Comparison of ENCODE assay signal across 22 mouse cellular contexts in genomic region chr6:56032231-56032630, GRCm38 (mm10). TPM values are rescaled to one million over a fixed set of nuclear protein-coding genes. Genes with fewer than 3 reads are reported as not detected.
DNase-seq lines count a peak whose midpoint lies in the region; ATAC-seq lines count a peak whose summit lies in the region.
"Had no signal": no experiment of that assay in that cellular context is flagged by ENCODE, and none has a peak within 500 bp of the region (broad histone marks: within the 10 kb centered on the region; RNA-seq: fewer than 3 reads in every experiment).

No protein-coding gene starts in this region.

- no peak overlapping the region for H3K9ac ChIP-seq in embryonic facial prominence, embryonic 14.5 days (ENCODE audit: low read depth, low read length)
- H3K9ac ChIP-seq: embryonic facial prominence, embryonic 13.5 days; hindbrain, embryonic 14.5 days; intestine, embryonic 15.5 days had no signal

- no peak overlapping the region for H3K27ac ChIP-seq in embryonic facial prominence, embryonic 14.5 days (replicated peaks; ENCODE audit: low read depth, low read length)
- H3K27ac ChIP-seq: embryonic facial prominence, embryonic 13.5 days; hindbrain, embryonic 10.5 days; hindbrain, embryonic 14.5 days; intestine, embryonic 15.5 days had no signal

- no peak overlapping the region for H3K4me2 ChIP-seq in embryonic facial prominence, embryonic 14.5 days (ENCODE audit: low read depth, low read length)
- H3K4me2 ChIP-seq: embryonic facial prominence, embryonic 13.5 days; hindbrain, embryonic 14.5 days; intestine, embryonic 15.5 days had no signal

- no peaks in the 10 kb centered on the region for H3K9me3 ChIP-seq in embryonic facial prominence, embryonic 14.5 days (ENCODE audit: control insufficient read depth, low read length)
- H3K9me3 ChIP-seq: embryonic facial prominence, embryonic 13.5 days; hindbrain, embryonic 10.5 days; intestine, embryonic 15.5 days had no signal

- H3K27me3 ChIP-seq in embryonic facial prominence, embryonic 14.5 days (replicated peaks; ENCODE audit: control insufficient read depth, insufficient read depth, low read length), result no peaks in the 10 kb centered on the region
- H3K27me3 ChIP-seq: embryonic facial prominence, embryonic 13.5 days; intestine, embryonic 15.5 days had no signal

- no peak for ATAC-seq in embryonic facial prominence, embryonic 14.5 days (ENCODE audit: low read depth)
- ATAC-seq: forebrain, embryonic 14.5 days; intestine, embryonic 15.5 days had no signal

- no peaks in the 10 kb centered on the region for H3K4me1 ChIP-seq in embryonic facial prominence, embryonic 14.5 days (ENCODE audit: control insufficient read depth, insufficient read depth, low read length)
- H3K4me1 ChIP-seq: embryonic facial prominence, embryonic 13.5 days; intestine, embryonic 15.5 days had no signal

- peak; percentile 22 to 38 for DNase-seq in heart, adult 18-20 months
- DNase-seq in heart, adult 8-10 months (ENCODE audit: low spot score), result no peak
- DNase-seq in heart, postnatal 14 days, result peak; percentile 4 to 25
- DNase-seq in heart, postnatal 4 days, result no peak
- DNase-seq in embryonic facial prominence, embryonic 14.5 days (ENCODE audit: low spot score), result peak; percentile 44
- DNase-seq in lung, postnatal 25 days (ENCODE audit: low spot score), result no peak
- DNase-seq: adrenal gland, adult 2 months; adrenal gland, postnatal 25 days; cerebellum, adult 2 months; cerebellum, postnatal 14 days; embryo, embryonic 11 days; gastrocnemius, postnatal 10 days; kidney, adult 18-20 months had no signal

- H3K4me3 ChIP-seq in embryonic facial prominence, embryonic 14.5 days (ENCODE audit: low read depth, low read length), result no peak overlapping the region
- H3K4me3 ChIP-seq: embryonic facial prominence, embryonic 13.5 days; hindbrain, embryonic 10.5 days; intestine, embryonic 15.5 days had no signal

- intact Hi-C loops in heart, postnatal 14 days (cut with DNase I), result no loop called here

- no peaks in the 10 kb centered on the region for H3K36me3 ChIP-seq in embryonic facial prominence, embryonic 14.5 days (ENCODE audit: control insufficient read depth, insufficient read depth, low read length)
- H3K36me3 ChIP-seq: embryonic facial prominence, embryonic 13.5 days; hindbrain, embryonic 10.5 days; intestine, embryonic 15.5 days had no signal

- WGBS in embryonic facial prominence, embryonic 14.5 days, result 52% methylated on average over 2 of the region's 2 CpGs

RNA-seq across cellular contexts. Expression of gene Ppp1r17, which starts 14.9 kb away (rescaled TPM):
- total RNA-seq in heart, adult 18-20 months (2021), result not detected
- total RNA-seq in heart, adult 8-10 months (2022), result under 1 TPM in 1 of 4 experiments, not detected in 3; 0.14 TPM
- not detected for total RNA-seq in heart, postnatal 14 days (2021)
- total RNA-seq in heart, postnatal 4 days (2021), result under 1 TPM in 1 of 2 experiments, not detected in 1; 0.25 TPM
- 0.22 and 0.42 TPM in 2 replicates for polyA plus RNA-seq in embryonic facial prominence, embryonic 14.5 days (2014; fragmentation: Nextera tagmentation; extraction: Ambion mirVana)
- total RNA-seq: common myeloid progenitor, adult 5-6 weeks; ES-E14; gastrocnemius, postnatal 10 days had no signal
- polyA plus RNA-seq: gonadal fat pad, adult 2 months; kidney, embryonic 14.5 days had no signal

Comparison
In these comparisons a context has a peak if more than half of its experiments do, and no peak if none do; other contexts are left out.
1. DNase-seq: peak in heart, adult 18-20 months (2 of 2), heart, postnatal 14 days (2 of 2) and embryonic facial prominence, embryonic 14.5 days (single experiment); none in heart, adult 8-10 months (single experiment), heart, postnatal 4 days (single experiment) and lung, postnatal 25 days (single experiment).